Mouse (Mus musculus) kidney, postnatal 36 days (tissue): ENCODE results near the gene Slc18b1.
"Not testable (repeated sequence)": the region's sequence is repeated elsewhere in the genome, so short reads cannot be mapped to it uniquely, and the experiment has no call there.

Source experiments
- DNase-seq, 2 experiments: peaks; one replicate each; pipeline ENCODE4 v3.0.0; 2021 to 2022; ENCODE audit warnings: mixed read lengths in 2 of 2

Gene Slc18b1

GRCm38 (mm10) chr10:23796551-23797503, at the start of gene Slc18b1:
Gene Slc18b1 (plus strand): TSS chr10:23796986.
- peak; percentile 68 to 81 for DNase-seq

GRCm38 (mm10) chr10:23754166-23754565, 42.6 kb upstream of the Slc18b1 start:
- DNase-seq: no peak

GRCm38 (mm10) chr10:23777288-23777945, 19.4 kb upstream of the Slc18b1 start:
- no peak for DNase-seq

- DNase-seq: no peak
Measured at GRCm38 (mm10) chr10:23780539-23781275, 16.1 kb upstream of the Slc18b1 start.

GRCm38 (mm10) chr10:23781760-23782735, 14.7 kb upstream of the Slc18b1 start:
- no peak for DNase-seq

GRCm38 (mm10) chr10:23782855-23783492, 13.8 kb upstream of the Slc18b1 start:
- DNase-seq: no peak

- DNase-seq: no peak
Measured at GRCm38 (mm10) chr10:23783493-23783884, 13.3 kb upstream of the Slc18b1 start.

GRCm38 (mm10) chr10:23784121-23784520, 12.7 kb upstream of the Slc18b1 start:
- no peak for DNase-seq

- not testable (repeated sequence) for DNase-seq
Measured at GRCm38 (mm10) chr10:23785599-23785998, 11.2 kb upstream of the Slc18b1 start.

GRCm38 (mm10) chr10:23786040-23786439, 10.7 kb upstream of the Slc18b1 start:
- no peak for DNase-seq

GRCm38 (mm10) chr10:23786631-23787038, 10.2 kb upstream of the Slc18b1 start:
- not testable (repeated sequence) for DNase-seq

GRCm38 (mm10) chr10:23787062-23787821, 9.5 kb upstream of the Slc18b1 start, which contains the start of gene Rps12:
Gene Rps12 (minus strand): TSS chr10:23787275.
- DNase-seq: peak; percentile 99

- DNase-seq: no peak
Measured at GRCm38 (mm10) chr10:23788056-23788600, 8.7 kb upstream of the Slc18b1 start.

GRCm38 (mm10) chr10:23795871-23796520, 790 bp upstream of the Slc18b1 start:
- DNase-seq: peak in 1 of 2 experiments; percentile 46

GRCm38 (mm10) chr10:23797606-23798005, 820 bp downstream of the Slc18b1 start:
- no peak for DNase-seq

GRCm38 (mm10) chr10:23798142-23798541, 1.4 kb downstream of the Slc18b1 start:
- DNase-seq: peak; percentile 41 to 55

- no peak for DNase-seq
Measured at GRCm38 (mm10) chr10:23799933-23800332, 3.1 kb downstream of the Slc18b1 start.

GRCm38 (mm10) chr10:23802911-23803310, 6.1 kb downstream of the Slc18b1 start:
- DNase-seq: no peak

- DNase-seq: no peak
Measured at GRCm38 (mm10) chr10:23804665-23805064, 7.9 kb downstream of the Slc18b1 start.

GRCm38 (mm10) chr10:23806201-23806600, 9.4 kb downstream of the Slc18b1 start:
- no peak for DNase-seq
